Mouse (Mus musculus) kidney, postnatal 36 days (tissue): ENCODE measurements around the gene Med19.
"Not testable (repeated sequence)": the region's sequence is repeated elsewhere in the genome, so short reads cannot be mapped to it uniquely, and the experiment has no call there.

Experiments
- DNase-seq, 2 experiments: peaks; one replicate each; pipeline ENCODE4 v3.0.0; 2021 to 2022; ENCODE audit warnings: mixed read lengths in 2 of 2

The Med19 gene

DNA sequence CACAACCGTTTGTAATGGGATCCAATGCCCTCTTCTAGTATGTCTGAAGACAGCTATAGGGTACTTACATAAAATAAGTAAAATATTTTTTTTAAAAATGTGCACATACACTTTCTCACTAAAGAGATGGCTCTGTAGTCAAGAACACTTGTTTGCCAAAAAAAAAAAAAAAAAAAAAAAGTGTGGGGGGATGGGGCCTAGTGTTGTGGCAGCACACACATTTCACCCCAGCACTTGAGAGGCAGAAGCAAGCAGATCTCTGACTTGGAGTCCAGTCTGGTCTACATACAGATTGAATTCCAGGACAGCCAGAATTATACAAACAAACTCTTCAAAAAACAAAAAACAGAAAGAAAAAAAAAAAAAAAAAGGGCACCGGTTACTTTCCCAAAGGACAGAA is 42.5 kb downstream of the Med19 start:
- no peak for DNase-seq

DNA sequence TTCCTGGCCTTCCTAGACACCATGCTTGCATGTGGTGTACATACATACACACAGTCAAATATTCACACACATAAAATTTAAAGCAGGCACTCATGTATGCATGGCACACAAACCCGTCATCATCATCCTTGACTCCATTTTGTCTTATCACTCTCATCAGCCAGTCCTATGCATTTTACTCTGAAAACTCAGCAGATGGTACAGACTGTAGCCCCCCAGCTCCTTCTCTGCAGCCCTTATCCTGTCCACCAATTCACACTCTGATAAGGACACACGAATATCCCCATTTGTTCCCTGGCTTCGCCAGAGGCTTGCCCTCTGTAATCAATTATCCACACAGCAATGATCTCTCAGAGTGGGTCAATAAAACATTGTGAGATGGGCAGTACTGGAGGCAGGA is 43.0 kb downstream of the Med19 start:
- DNase-seq, result no peak

DNA sequence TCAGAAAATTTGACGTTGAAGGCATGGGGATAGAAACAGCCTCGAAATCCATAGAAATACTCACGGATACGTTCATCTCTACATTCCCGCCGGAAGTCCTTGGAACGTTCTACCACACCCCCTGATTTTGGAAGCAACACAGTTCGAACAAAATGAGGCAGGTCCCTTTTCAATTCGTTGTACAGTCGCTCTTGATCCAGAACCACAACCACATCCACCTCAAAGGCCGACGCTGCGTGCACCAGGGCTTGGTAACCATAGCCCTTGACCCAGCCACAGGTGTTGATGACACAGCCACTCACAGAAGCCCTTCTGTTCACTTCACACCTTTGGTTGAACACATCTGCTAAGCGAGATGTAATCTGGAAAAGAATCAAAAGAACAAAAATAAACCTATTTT is 45.7 kb downstream of the Med19 start:
- no peak for DNase-seq

DNA sequence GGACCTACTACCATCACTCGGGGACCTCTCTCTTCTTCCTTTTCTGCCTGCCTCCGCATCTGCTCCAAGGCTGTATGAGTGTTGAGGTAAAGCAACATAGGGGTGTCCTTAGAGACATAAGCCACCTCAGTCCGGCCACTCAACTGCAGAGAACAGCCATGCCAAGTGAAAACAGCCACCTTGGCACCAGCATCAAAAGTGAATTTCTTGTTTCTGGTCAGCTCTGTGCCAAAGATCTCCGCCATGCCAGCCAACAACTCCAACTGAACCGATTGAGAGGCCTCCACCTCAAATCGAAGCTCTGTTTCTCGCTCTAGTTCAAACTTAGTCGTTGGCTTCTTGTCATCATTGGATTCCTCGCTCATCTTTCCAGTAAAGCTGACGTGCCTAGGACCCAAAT is 47.6 kb downstream of the Med19 start:
- no peak for DNase-seq

DNA sequence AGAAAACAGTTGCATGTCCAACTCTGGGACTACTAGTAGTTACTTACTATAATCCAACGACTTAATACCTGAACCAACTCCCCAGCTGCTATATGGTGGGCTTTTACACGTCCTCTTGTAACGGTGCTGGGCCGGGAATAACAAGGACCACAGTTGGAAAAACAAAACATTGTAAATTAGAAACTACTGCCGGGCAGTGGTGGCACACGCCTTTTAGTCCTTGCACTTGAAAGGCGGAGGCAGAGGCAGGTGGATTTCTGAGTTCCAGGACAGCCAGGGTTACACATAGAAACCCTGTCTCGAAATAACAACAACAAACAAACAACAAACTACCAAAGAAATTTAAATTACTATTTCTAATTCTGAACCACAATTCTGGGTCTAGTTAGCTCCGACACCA is 48.5 kb downstream of the Med19 start:
- DNase-seq, result no peak

DNA sequence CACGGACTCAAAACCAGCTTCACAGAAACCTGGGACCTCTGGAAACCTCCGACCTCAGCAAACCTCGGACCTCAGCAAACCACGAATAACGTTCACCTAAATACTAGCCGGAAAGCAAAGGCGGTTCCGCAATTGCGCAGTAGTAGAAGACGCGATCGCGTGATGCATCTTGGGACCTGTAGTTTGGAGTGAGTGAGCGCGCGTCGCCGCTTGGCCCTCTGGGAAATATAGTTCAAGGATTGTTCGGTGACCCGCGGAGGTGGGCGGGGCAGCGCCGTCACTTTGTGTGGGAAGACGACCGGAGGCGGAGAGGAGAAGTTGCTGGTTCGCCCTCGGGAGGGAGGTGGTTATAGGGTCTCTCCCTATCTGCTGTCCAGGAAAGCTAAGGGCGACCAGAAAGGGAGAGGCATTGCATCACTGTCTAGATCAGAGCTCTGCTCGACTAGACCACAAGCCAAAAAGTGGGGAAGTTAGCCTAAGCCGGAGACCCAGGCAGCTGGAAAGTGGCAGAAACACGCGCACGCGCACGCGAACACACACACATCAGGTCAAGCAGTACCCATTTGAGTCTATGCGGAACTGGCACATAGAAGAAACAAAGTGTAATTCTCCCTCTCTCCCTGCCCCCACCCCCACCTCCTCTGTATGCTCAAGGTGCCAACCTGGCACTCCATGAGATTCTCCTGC is 49.1 kb downstream of the Med19 start, which contains the start of gene Clp1:
Clp1 (minus strand) TSS at position 179 of the 687 bp plus-strand sequence.
- peak; percentile 98 to 99 for DNase-seq

DNA sequence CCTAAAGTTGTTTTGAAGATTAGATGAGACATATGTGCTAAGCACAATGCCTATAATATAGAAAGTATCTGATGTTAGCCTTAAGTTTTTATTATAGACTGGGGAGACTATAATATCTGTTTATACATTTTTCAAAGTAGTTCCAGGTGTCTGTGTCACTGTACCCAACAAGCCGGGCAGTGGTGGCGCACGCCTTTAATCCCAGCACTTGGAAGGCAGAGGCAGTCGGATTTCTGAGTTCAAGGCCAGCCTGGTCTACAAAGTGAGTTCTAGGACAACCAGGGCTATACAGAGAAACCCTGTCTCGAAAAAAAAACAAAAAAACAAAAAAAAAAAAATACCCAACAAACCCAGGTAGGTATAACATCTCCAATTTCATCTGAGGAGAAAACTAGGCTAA is 50.0 kb downstream of the Med19 start:
- DNase-seq, result not testable (repeated sequence)

DNA sequence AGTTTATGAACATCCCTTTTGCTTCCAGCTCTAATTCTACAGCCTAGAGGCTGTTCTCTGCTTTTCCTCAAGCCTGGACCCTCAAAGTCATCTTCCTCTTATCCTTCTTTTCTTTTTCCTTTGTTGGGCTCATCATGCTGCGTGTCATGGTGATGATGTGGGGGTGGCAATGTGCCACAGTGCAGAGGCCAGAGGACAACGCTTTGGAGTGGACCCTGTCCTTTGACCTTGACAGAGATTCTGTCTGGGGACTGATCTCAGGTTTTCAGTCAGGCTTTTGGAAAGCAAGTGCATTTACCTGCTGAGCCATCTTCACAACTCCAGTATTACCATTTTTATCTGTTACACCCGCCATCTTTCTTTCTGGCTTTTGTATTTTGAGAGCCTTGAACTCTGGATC is 53.0 kb downstream of the Med19 start:
- DNase-seq, result peak; percentile 48 to 70

DNA sequence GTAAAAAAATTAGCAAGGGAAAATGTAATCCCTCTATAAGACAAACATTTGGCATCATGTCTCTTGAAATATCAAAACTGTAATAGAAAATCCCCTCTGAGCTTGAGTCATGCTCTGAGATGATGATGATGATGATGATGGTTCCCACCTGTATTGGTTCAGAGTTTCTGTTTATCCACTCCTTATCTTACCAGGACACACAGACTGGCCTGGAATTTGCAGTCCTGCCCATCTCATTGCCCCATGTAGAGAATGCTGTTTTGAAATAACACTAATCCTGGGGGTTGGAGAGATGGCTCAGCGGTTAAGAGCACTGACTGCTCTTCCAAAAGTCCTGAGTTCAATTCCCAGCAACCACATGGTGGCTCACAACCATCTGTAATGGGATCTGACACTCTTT is 54.2 kb downstream of the Med19 start:
- DNase-seq, result no peak

DNA sequence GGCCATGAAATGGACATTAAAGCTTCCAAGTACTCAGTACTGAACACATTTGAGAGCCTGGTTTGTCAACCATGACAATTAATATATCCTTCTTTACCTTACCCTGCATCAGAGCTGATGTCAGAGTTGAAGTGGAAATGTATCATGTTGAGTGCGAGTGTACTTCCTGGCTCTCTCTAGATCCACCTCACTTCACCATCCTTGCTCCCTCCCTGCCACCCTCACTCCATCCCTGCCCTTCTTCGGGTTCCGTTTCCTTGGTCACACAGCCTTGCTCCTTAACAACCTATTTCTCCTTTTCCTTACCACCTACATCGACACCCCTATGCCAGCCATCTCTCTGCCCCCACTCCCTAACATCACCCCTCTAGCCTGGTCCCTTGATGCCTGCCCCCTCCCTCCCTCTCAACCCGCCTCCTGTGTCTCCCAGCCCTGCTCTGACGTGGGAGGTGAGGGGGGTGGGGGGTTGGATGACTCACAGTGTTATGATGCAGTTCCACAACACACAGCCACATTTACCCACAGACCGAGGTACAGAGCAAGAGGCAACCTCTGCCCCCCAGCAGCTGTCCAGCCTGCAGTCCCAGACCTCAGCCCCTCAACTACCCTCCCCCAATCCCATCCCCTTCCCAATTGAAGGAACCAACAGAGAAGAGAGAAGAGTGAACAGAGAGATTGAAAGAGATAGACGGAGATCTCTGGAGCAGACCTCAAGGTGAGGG is 55.5 kb downstream of the Med19 start, which contains the start of gene Ypel4:
Ypel4 (plus strand) TSS at position 480 of the 722 bp plus-strand sequence.
- peak in 1 of 2 experiments; percentile 27 for DNase-seq

DNA sequence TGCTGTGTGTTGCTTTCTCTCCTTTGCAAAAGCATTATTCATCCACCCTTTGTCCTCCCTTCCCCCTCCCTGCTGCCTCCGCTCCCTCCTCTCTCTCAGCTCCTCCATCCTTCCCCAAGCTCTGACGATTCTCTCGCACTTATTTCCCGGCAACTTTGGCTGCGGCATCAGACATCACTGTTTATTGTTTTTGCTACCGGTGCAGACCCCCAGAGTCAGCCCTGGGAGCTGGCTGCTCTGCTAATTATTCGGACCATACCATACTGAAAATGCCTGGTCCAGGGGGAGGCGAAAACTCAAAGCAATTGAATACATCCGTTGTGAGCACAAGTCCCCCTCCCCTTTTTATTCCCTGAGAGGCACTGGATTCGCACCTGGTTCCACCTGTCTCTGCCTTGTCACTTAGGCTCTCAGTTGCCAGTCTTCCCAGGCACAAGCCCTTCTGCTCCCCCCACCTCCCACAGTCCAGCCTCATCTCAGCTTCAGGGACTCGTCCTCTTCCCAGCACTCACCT is 56.2 kb downstream of the Med19 start:
- DNase-seq, result no peak

DNA sequence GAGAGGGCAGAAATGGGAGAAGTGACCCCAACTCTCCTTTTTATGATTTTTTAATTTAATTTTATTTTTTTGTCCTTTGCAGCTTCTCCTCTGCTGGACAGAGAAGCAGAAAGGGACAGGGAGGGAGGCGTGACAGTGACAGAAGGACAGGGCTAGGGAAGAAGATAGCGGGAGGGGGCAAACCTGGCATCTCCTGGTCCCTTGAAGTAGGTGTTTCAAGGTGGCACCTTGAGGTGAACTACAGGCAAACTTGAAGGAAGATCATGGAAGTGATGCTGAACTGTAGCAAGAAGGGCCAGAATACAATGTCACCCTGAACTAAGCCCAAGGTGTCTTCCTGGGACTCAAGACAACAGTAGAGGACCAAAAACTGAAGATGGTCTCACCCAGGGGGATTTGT is 56.7 kb downstream of the Med19 start:
- no peak for DNase-seq

DNA sequence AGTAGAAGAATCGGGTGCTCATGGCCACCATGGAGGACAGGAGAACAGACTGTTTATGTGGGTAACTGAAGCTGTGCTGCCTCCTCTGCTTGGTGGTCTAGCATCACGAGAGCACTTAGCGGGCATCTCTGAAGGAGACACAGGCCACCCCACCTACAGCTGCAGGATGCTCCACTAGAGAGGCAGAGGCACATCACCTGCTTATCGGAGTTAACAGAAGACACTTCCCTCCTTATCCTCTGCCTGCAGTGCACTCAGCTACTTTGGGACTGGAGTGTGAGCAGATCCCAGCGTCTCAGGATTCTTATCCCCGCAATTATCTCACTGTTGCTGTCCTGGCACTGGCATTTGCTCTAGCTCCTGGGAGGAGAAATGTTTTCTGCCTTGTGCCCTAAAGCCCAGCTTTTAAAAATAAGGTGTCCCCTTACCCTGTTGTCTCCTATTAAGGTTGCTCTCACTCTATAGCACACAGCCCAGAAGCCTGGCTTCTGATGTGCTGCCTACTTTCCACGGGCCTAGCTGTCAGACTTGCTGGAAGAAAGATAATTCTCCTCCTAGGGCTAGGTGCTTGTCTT is 57.2 kb downstream of the Med19 start:
- no peak for DNase-seq

DNA sequence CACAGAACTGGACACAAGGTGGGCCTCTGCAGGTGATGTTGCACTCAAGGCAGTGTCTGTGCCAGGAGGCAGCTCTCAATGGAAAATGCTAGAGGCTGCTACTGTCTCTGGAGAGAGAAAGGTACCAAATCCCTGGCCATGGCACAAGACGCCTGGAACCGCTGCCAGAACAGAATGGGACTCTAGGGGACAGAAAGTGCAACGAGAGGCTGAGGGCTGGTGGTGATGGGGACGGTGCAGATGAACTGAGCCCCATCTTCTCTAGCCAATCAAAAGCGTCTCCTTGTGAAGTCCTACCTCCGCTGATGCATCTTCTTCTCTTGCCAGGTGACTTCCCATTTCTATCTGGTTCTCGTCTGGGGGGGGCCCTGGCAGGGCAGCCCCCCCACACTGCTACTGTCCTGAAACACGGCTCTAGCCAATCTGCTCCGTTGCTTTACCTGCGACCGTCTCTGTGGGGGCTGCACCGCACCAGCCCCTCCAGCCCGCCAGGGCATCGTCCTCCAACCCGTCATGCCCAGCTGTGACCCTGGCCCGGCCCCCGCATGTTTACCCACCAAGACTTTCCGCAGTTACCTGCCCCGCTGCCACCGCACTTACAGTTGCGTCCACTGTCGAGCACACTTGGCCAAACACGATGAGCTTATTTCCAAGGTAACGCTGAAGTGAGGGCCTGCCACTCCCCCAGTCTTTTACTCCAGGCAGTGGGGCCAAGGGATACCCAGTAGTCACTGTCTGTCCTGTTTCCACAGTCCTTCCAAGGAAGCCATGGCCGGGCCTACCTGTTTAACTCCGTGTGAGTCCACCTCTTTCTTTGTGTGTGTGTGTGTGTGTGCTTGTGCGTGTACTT is 58.3 kb downstream of the Med19 start:
- DNase-seq, result no peak

DNA sequence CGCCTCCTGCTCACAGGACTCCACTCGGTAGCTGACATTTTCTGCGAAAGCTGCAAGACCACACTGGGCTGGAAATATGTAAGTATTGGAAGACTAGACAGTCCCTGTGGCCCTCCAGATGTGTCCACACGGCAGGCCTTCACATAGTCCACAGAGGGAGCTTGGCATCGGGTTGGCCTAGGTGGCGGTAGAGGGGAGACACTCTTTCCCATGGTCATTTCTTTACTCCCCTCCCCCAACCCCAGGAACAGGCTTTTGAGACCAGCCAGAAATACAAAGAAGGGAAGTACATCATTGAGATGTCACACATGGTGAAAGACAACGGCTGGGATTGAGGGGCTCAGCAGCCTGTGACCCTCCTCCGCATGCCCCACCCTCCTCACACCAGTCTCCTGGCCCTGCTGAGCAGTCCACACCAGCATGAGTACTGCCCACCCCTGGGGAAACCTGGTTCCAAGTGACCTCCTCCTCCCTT is 59.3 kb downstream of the Med19 start:
- peak in 1 of 2 experiments; percentile 30 for DNase-seq
